Mouse (Mus musculus) MEL (cell line): ENCODE measurements at regions not wholly inside any gene's neighbourhood (a gene's known extent, or its start where the extent isn't known, plus 50 kb on each side); places are given as distances from the start of the nearest gene placed in this dataset.

Experiments used
- DNase-seq: peaks from one replicate; pipeline ENCODE4 v3.0.0; 2011; ENCODE audit warnings: low read depth, low spot score
- H3K27ac ChIP-seq: 2 replicates; pipeline ENCODE4 v1.5.1; 2012; ENCODE audit warnings: low read depth, mild to moderate bottlenecking, control low read depth, low read length, moderate library complexity; ENCODE audit not compliant: control insufficient read depth
- H3K27me3 ChIP-seq, 2 experiments: fragments of 150-350 bp in 1 of 2; sonication (generic) in 1 of 2; 2 replicates each; pipeline ENCODE4 v1.6.1; 2012; ENCODE audit warnings: low read length in 2 of 2, mild to moderate bottlenecking in 2 of 2, improper control_type of control experiment in 1 of 2, moderate library complexity in 1 of 2; ENCODE audit not compliant: insufficient read depth in 2 of 2, control insufficient read depth in 1 of 2
- H3K36me3 ChIP-seq, 2 experiments: 2 replicates each; pipeline ENCODE4 v1.6.1; 2012 to 2014; ENCODE audit warnings: low read length in 2 of 2, improper control_type of control experiment in 1 of 2, inconsistent platforms in 1 of 2, mild to moderate bottlenecking in 1 of 2; ENCODE audit not compliant: insufficient read depth in 2 of 2, control insufficient read depth in 1 of 2
- H3K4me1 ChIP-seq, 2 experiments: fragments of 150-350 bp in 1 of 2; sonication (generic) in 1 of 2; 2 replicates each; pipeline ENCODE4 v1.6.1; 2012; ENCODE audit warnings: low read length in 2 of 2, improper control_type of control experiment in 1 of 2, mild to moderate bottlenecking in 1 of 2; ENCODE audit not compliant: insufficient read depth in 2 of 2, control insufficient read depth in 1 of 2
- H3K4me3 ChIP-seq, 2 experiments: fragments of 150-350 bp in 1 of 2; sonication (generic) in 1 of 2; 2 replicates each; pipeline ENCODE4 v1.5.1; 2012; ENCODE audit warnings: low read depth in 2 of 2, low read length in 2 of 2, mild to moderate bottlenecking in 2 of 2, moderate library complexity in 2 of 2, control low read depth in 1 of 2, improper control_type of control experiment in 1 of 2; ENCODE audit not compliant: control insufficient read depth in 1 of 2, insufficient read depth in 1 of 2
- H3K79me2 ChIP-seq: 2 replicates; pipeline ENCODE4 v1.6.1; 2012; ENCODE audit warnings: mild to moderate bottlenecking, low read length, moderate library complexity; ENCODE audit not compliant: control insufficient read depth, poor library complexity, insufficient read depth
- H3K9ac ChIP-seq: 2 replicates; pipeline ENCODE4 v1.6.1; 2012; ENCODE audit warnings: low read depth, mild to moderate bottlenecking, control low read depth, low read length, moderate library complexity; ENCODE audit not compliant: control insufficient read depth, poor library complexity, severe bottlenecking
- H3K9me3 ChIP-seq: fragments of 150-350 bp; sonication (generic); replicated peaks from 2 replicates; pipeline ENCODE4 v1.6.1; 2012; ENCODE audit warnings: mild to moderate bottlenecking, low read length, improper control_type of control experiment, moderate library complexity; ENCODE audit not compliant: insufficient read depth
- BHLHE40 ChIP-seq: IDR thresholded peaks from 2 replicates; pipeline ENCODE4 v1.6.1; 2012; ENCODE audit warnings: low read depth, mild to moderate bottlenecking, inconsistent platforms, low read length, improper control_type of control experiment, borderline replicate concordance
- CHD1 ChIP-seq: IDR thresholded peaks from 2 replicates; pipeline ENCODE4 v1.6.1; 2012; ENCODE audit warnings: low read depth, mild to moderate bottlenecking, inconsistent platforms, low read length, improper control_type of control experiment
- CHD2 ChIP-seq: IDR thresholded peaks from 2 replicates; pipeline ENCODE4 v1.6.1; 2011; ENCODE audit warnings: low read length, improper control_type of control experiment
- CTCF ChIP-seq, 3 experiments: IDR thresholded peaks in 2 of 3; conservative IDR thresholded peaks in 1 of 3; 2 replicates each; pipeline ENCODE4 v1.5.1; 2011 to 2012; ENCODE audit warnings: low read length in 3 of 3, low read depth in 2 of 3, mild to moderate bottlenecking in 2 of 3, improper control_type of control experiment in 1 of 3, inconsistent platforms in 1 of 3, mixed read lengths in 1 of 3, moderate library complexity in 1 of 3; ENCODE audit not compliant: control insufficient read depth in 1 of 3, insufficient read depth in 1 of 3, poor library complexity in 1 of 3, severe bottlenecking in 1 of 3
- E2F4 ChIP-seq: IDR thresholded peaks from 2 replicates; pipeline ENCODE4 v1.6.1; 2011; ENCODE audit warnings: low read depth, low read length, improper control_type of control experiment, borderline replicate concordance
- ELF1 ChIP-seq: IDR thresholded peaks from 2 replicates; pipeline ENCODE4 v1.6.1; 2014; ENCODE audit warnings: low read depth, mild to moderate bottlenecking, inconsistent platforms, low read length, improper control_type of control experiment, moderate library complexity
- EP300 ChIP-seq, 2 experiments: IDR thresholded peaks; 2 replicates each; pipeline ENCODE4 v1.6.1; 2011; ENCODE audit warnings: improper control_type of control experiment in 2 of 2, low read length in 2 of 2, low read depth in 1 of 2, mild to moderate bottlenecking in 1 of 2
- ETS1 ChIP-seq: IDR thresholded peaks from 2 replicates; pipeline ENCODE4 v1.6.1; 2012; ENCODE audit warnings: low read depth, mild to moderate bottlenecking, inconsistent platforms, low read length, improper control_type of control experiment, moderate library complexity
- GABPA ChIP-seq: IDR thresholded peaks from 2 replicates; pipeline ENCODE4 v1.6.1; 2012; ENCODE audit warnings: low read depth, mild to moderate bottlenecking, inconsistent platforms, low read length, improper control_type of control experiment, moderate library complexity
- GATA1 ChIP-seq: IDR thresholded peaks from 2 replicates; pipeline ENCODE4 v1.6.1; 2011; ENCODE audit warnings: low read depth, low read length, improper control_type of control experiment
- HCFC1 ChIP-seq: IDR thresholded peaks from 2 replicates; pipeline ENCODE4 v1.6.1; 2012; ENCODE audit warnings: low read depth, mild to moderate bottlenecking, inconsistent platforms, low read length, improper control_type of control experiment, moderate library complexity
- JUND ChIP-seq: IDR thresholded peaks from 2 replicates; pipeline ENCODE4 v1.6.1; 2011; ENCODE audit warnings: low read depth, mild to moderate bottlenecking, improper control_type of control experiment, low read length
- KAT2A ChIP-seq: conservative IDR thresholded peaks from 2 replicates; pipeline ENCODE4 v1.6.1; 2012; ENCODE audit warnings: low read depth, low read length, improper control_type of control experiment, inconsistent platforms
- MAFK ChIP-seq: IDR thresholded peaks from 2 replicates; pipeline ENCODE4 v1.6.1; 2011; ENCODE audit warnings: low read depth, mild to moderate bottlenecking, low read length, improper control_type of control experiment, borderline replicate concordance
- MAX ChIP-seq: IDR thresholded peaks from 2 replicates; pipeline ENCODE4 v1.6.1; 2011; ENCODE audit warnings: low read length, improper control_type of control experiment
- MAZ ChIP-seq: IDR thresholded peaks from 2 replicates; pipeline ENCODE4 v1.6.1; 2012; ENCODE audit warnings: low read depth, mild to moderate bottlenecking, inconsistent platforms, low read length, improper control_type of control experiment
- MEF2A ChIP-seq: IDR thresholded peaks from 2 replicates; pipeline ENCODE4 v1.6.1; 2014; ENCODE audit warnings: low read depth, mild to moderate bottlenecking, inconsistent platforms, low read length, improper control_type of control experiment; ENCODE audit not compliant: poor library complexity, insufficient replicate concordance, severe bottlenecking; ENCODE audit errors: extremely low read depth
- MYB ChIP-seq: IDR thresholded peaks from 2 replicates; pipeline ENCODE4 v1.6.1; 2011; ENCODE audit warnings: mild to moderate bottlenecking, low read depth, low read length, improper control_type of control experiment
- MYC ChIP-seq: IDR thresholded peaks from 2 replicates; pipeline ENCODE4 v1.6.1; 2011; ENCODE audit warnings: low read depth, mild to moderate bottlenecking, low read length, improper control_type of control experiment, moderate library complexity
- NELFE ChIP-seq: IDR thresholded peaks from 2 replicates; pipeline ENCODE4 v1.6.1; 2011; ENCODE audit warnings: low read depth, low read length, improper control_type of control experiment
- NRF1 ChIP-seq: IDR thresholded peaks from 2 replicates; pipeline ENCODE4 v1.6.1; 2014; ENCODE audit warnings: low read depth, mild to moderate bottlenecking, inconsistent platforms, low read length, improper control_type of control experiment, moderate library complexity; ENCODE audit not compliant: poor library complexity, insufficient read depth, severe bottlenecking
- POLR2AphosphoS2 ChIP-seq: IDR thresholded peaks from 2 replicates; pipeline ENCODE4 v1.6.1; 2011; ENCODE audit warnings: low read length, improper control_type of control experiment
- POLR2AphosphoS5 ChIP-seq: IDR thresholded peaks from 2 replicates; pipeline ENCODE4 v1.6.1; 2012; ENCODE audit warnings: low read depth, borderline replicate concordance, mild to moderate bottlenecking, inconsistent platforms, low read length, moderate library complexity, mixed read lengths
- RAD21 ChIP-seq: IDR thresholded peaks from 2 replicates; pipeline ENCODE4 v1.6.1; 2011; ENCODE audit warnings: mild to moderate bottlenecking, low read depth, low read length, improper control_type of control experiment
- RCOR1 ChIP-seq: IDR thresholded peaks from 2 replicates; pipeline ENCODE4 v1.6.1; 2012; ENCODE audit warnings: low read depth, mild to moderate bottlenecking, inconsistent platforms, low read length, improper control_type of control experiment
- SIN3A ChIP-seq: IDR thresholded peaks from 2 replicates; pipeline ENCODE4 v1.6.1; 2012; ENCODE audit warnings: low read length, improper control_type of control experiment, inconsistent platforms
- SMC3 ChIP-seq: IDR thresholded peaks from 2 replicates; pipeline ENCODE4 v1.6.1; 2011; ENCODE audit warnings: low read depth, low read length, improper control_type of control experiment
- TAL1 ChIP-seq: IDR thresholded peaks from 2 replicates; pipeline ENCODE4 v1.6.1; 2012; ENCODE audit warnings: mild to moderate bottlenecking, inconsistent platforms, low read length, moderate library complexity, mixed read lengths
- TBP ChIP-seq: IDR thresholded peaks from 2 replicates; pipeline ENCODE4 v1.8.0; 2011; ENCODE audit warnings: low read depth, low read length, improper control_type of control experiment
- TCF12 ChIP-seq: IDR thresholded peaks from 2 replicates; pipeline ENCODE4 v1.6.1; 2014; ENCODE audit warnings: low read depth, mild to moderate bottlenecking, inconsistent platforms, low read length, improper control_type of control experiment, moderate library complexity
- UBTF ChIP-seq: IDR thresholded peaks from 2 replicates; pipeline ENCODE4 v1.6.1; 2012; ENCODE audit warnings: low read depth, mild to moderate bottlenecking, inconsistent platforms, low read length, improper control_type of control experiment, moderate library complexity, borderline replicate concordance; ENCODE audit not compliant: insufficient read depth
- USF1 ChIP-seq: IDR thresholded peaks from 2 replicates; pipeline ENCODE4 v1.6.1; 2014; ENCODE audit warnings: low read depth, mild to moderate bottlenecking, inconsistent platforms, low read length, improper control_type of control experiment, moderate library complexity
- USF2 ChIP-seq, 2 experiments: IDR thresholded peaks; 2 replicates each; pipeline ENCODE4 v1.6.1; 2011 to 2012; ENCODE audit warnings: improper control_type of control experiment in 2 of 2, low read length in 2 of 2, borderline replicate concordance in 1 of 2, inconsistent platforms in 1 of 2, low read depth in 1 of 2, mild to moderate bottlenecking in 1 of 2; ENCODE audit not compliant: insufficient read depth in 1 of 2
- ZC3H11A ChIP-seq: IDR thresholded peaks from 2 replicates; pipeline ENCODE4 v1.6.1; 2012; ENCODE audit warnings: low read depth, mild to moderate bottlenecking, inconsistent platforms, low read length, improper control_type of control experiment
- ZMIZ1 ChIP-seq: IDR thresholded peaks from 2 replicates; pipeline ENCODE4 v1.6.1; 2012; ENCODE audit warnings: low read depth, mild to moderate bottlenecking, inconsistent platforms, low read length, improper control_type of control experiment, moderate library complexity
- ZNF384 ChIP-seq: IDR thresholded peaks from 2 replicates; pipeline ENCODE4 v1.6.1; 2012; ENCODE audit warnings: low read depth, mild to moderate bottlenecking, inconsistent platforms, low read length, improper control_type of control experiment

- H3K4me1 ChIP-seq = peaks cover 11 to 30% of the 10 kb centered on the region in 2 experiments
- H3K9ac ChIP-seq = peak overlapping the region; percentile 67
- peak; percentile 93 for DNase-seq
- H3K79me2 ChIP-seq = peaks cover 5% of the 10 kb centered on the region
- peak overlapping the region; percentile 46 to 66 for H3K4me3 ChIP-seq
- peaks cover 0 to 37% of the 10 kb centered on the region in 2 experiments; a peak in 2 of 4 replicates for H3K36me3 ChIP-seq
- H3K27me3 ChIP-seq = no peaks in the 10 kb centered on the region
- no peaks in the 10 kb centered on the region for H3K9me3 ChIP-seq
- peak overlapping the region; percentile 95 for H3K27ac ChIP-seq
- TF ChIP-seq TBP (peak; percentile 94), CHD1 (no peak), ETS1 (peak; percentile 76), EP300 (IDR thresholded peaks at IDR 0.05; ENCODE audit: low read depth in 1 of 2, low read length in 2 of 2) (peak; percentile 71 to 78), SIN3A (peak; percentile 64), RAD21 (no peak), POLR2AphosphoS2 (no peak), MAX (peak; percentile 55; the same call in 1 of the 2 replicates), JUND (no peak), UBTF (0 out of 2 replicates have a peak, but pooled peaks have one; percentile 75), BHLHE40 (no peak; the same call in 1 of the 2 replicates), CTCF (IDR thresholded peaks at IDR 0.05 in 2 of 3, conservative IDR thresholded peaks at IDR 0.05 in 1 of 3; ENCODE audit: control insufficient read depth in 1 of 3, insufficient read depth in 1 of 3, low read depth in 2 of 3, low read length in 3 of 3, poor library complexity in 1 of 3, severe bottlenecking in 1 of 3) (no peak), ZMIZ1 (0 out of 2 replicates have a peak, but pooled peaks have one; percentile 40), HCFC1 (no peak; the same call in 1 of the 2 replicates), ZNF384 (no peak), KAT2A (no peak), RCOR1 (peak; percentile 50; the same call in 1 of the 2 replicates), POLR2AphosphoS5 (peak; percentile 78; the same call in 1 of the 2 replicates), E2F4 (no peak), MYC (peak; percentile 96), USF1 (peak; percentile 50; the same call in 1 of the 2 replicates), MAFK (no peak), MEF2A (no peak), USF2 (IDR thresholded peaks at IDR 0.05; ENCODE audit: borderline replicate concordance in 1 of 2, insufficient read depth in 1 of 2, low read depth in 1 of 2, low read length in 2 of 2) (no peak), MYB (no peak), TAL1 (peak; percentile 57), TCF12 (peak; percentile 63; the same call in 1 of the 2 replicates), NELFE (peak; percentile 56), CHD2 (no peak), SMC3 (no peak), MAZ (no peak), NRF1 (no peak), ZC3H11A (no peak), ELF1 (no peak), GABPA (no peak), GATA1 (peak; percentile 91)
These were observed 70.8 kb downstream of the Cd24a start for GRCm38 (mm10) chr10:43648815-43649447.
